Mouse (Mus musculus): ENCODE measurements around the gene Rnf227. TPM values are rescaled to one million over a fixed set of nuclear protein-coding genes. Genes with fewer than 3 reads are reported as not detected.

Rnf227 gene
- 1 to 10 TPM; 1.8 to 2.2 TPM for total RNA-seq (2023)

DNA sequence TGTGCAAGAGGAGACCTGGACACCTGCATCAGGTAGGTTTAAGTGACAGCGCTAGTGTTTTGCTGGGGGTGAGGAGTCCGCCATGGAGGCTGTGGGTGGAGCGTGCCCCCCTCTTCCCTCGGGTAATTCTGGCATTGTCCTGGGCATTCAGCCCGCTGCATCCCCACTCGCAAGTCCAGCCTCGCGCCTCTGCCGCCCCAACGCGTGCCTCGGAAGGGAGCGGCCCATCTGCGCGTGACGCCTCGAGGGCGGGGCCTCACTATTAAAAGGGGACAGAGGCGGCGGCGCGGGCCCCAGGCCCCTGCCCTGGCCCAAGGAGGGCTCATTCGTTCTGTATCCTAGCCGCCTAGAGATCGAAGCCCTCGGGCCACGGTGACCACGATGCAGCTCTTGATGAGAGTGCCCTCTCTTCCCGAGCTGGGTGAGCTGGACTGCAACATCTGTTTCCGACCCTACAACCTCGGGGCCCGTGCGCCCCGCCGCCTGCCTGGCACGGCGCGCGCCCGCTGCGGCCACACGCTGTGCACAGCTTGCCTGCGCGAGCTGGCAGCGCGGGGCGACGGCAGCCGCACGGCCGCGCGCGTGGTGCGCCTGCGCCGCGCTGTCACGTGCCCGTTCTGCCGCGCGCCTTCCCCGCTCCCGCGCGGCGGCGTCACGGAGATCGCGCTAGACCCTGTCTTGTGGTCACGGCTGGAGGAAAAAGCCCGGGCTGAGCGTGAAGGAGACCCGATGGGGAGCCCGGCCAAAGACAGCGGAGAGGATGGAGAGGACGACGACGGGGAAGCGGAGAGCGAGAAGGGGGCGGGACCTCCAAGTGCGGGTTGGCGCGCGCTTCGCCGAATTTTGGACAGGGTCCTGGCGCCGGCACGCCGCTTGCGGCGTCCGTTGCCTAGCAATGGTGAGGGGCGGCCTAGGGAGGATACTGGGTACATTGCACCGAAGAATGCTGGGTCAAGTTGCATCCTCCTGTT lies at the start of gene Rnf227:
TSS of gene Rnf227 (plus strand) at position 301 of the 971 bp plus-strand sequence.

DNA sequence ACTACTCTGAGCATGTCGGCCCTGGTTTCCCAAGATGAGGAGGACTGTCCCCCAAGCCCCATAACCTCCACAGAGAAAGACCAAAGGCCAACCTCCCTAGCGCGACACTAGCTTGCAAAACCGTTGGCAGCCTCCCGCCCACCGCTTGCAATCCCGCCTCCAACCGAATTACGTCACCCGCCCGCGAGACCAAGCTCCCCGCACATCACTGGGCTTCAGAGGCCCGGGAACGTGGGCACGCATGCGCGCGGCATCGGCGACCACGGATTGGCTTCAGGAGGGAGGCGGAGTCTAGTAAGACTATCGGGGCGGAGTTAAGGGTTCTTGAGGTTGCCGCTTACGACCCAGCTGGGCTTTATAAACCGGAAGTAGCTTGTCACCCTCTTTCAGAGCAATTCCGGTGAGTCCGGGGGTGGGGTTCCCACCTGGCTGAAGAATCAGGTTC lies 16.6 kb upstream of the Rnf227 start, which contains the start of the genes Cntrob and Trappc1:
TSS of gene Cntrob (minus strand) at position 109 of the 445 bp plus-strand sequence.
TSS of gene Trappc1 (plus strand) at position 314 of the 445 bp plus-strand sequence.

DNA sequence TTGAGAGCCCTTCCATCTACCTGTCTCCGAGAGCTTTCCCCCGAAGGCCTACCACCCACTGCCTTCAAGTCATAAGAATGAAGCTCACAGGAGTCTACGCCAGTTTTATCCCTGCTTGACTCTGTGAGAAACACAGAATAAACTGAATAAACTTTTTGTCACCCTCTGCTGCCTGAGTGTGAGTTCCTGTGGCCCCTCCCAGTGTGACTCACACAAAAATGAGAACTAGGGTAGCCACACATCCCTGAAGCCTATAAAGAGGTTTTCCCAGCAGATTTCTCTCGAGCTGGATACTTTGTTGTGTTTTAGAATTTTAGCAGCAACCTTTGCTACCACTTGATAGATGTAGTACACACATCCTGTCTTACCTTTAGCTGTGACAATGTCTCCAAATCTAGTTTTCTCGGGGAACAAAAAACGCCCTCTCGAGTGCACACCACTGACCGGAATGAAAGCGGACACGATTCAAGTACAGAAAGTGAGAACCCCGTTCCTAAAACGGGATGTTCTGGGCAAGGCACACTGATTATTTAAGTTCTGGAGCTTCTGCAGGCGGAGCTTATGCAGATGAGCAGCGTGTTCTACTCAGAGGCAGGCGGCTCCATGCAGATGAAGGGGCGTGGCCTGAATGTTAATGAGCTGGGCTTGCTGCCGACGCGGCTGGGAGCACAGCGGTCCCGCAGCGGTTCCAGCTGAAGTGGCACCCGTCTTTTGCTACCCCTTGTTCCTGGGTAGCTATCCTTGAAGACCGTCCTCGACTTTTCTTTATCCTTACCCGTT lies 14.4 kb upstream of the Rnf227 start, which contains the start of gene Kcnab3:
TSS of gene Kcnab3 (plus strand) at position 631 of the 780 bp plus-strand sequence.

DNA sequence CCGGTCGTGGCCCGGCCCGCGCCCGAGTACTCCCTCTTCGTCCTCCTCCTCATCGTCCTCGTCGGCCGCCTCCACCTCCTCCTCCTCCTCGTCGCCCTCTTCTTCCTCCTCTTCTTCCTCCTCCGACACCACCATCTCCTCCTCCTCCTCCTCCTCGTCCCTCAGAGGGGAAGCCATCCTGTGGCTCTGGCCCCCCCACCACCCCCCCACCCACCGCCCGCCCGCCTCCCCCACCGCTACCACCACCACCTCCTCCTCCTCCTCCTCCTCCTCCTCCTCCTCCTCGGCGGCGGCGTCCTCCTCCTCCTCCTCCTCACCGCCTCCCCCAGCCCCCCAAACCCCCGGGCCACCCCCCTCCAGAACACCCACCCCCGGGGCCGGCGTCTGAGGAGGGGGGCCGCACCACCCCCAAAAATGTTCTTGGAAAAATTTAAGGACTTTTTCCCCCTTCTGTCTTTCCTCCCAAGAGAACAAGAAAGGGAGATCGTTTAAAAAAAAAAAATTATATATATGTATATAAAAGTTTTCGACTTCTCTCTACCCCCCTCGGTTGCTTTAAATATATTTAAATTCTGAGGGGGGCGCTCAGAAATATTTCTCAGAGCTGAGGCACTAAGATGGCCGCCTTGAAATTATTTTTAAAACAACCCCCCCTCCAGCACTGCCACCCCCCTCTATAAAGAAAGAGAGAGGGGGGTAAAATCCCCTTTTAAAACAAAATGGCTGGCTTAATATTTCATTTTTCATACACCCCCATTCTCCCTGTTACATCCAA lies 29.1 kb downstream of the Rnf227 start, which contains the start of gene Chd3:
TSS of gene Chd3 (minus strand) at position 192 of the 775 bp plus-strand sequence.

Other genes with a start within 250 kb of the Rnf227 start
- 100 to 1,000 TPM; 495 to 638 TPM for gene Per1, start 245.2 kb upstream of the Rnf227 start, total RNA-seq (2023)
- gene Hes7, start 220.1 kb upstream of the Rnf227 start, total RNA-seq (2023) = under 1 TPM in 1 of 2 experiments, not detected in 1; 0.30 TPM
- gene 9130213A22Rik, start 217.9 kb upstream of the Rnf227 start, total RNA-seq (2023) = not detected
- gene Aloxe3, start 214.6 kb upstream of the Rnf227 start, total RNA-seq (2023) = 1 to 10 TPM in 1 of 2 experiments, under 1 TPM in 1; 0.83 to 1.1 TPM
- not detected for gene Alox12b, start 183.5 kb upstream of the Rnf227 start, total RNA-seq (2023)
- gene Alox8, start 142.6 kb upstream of the Rnf227 start, total RNA-seq (2023) = under 1 TPM in 1 of 2 experiments, not detected in 1; 0.21 TPM
- gene Gucy2e, start 103.4 kb upstream of the Rnf227 start, total RNA-seq (2023) = not detected
- 10 to 100 TPM; 34.5 to 41.4 TPM for gene Cntrob, start 16.7 kb upstream of the Rnf227 start, total RNA-seq (2023)
- 10 to 100 TPM; 42.6 to 46.5 TPM for gene Trappc1, start 16.5 kb upstream of the Rnf227 start, total RNA-seq (2023)
- 1 to 10 TPM; 2.7 to 4.5 TPM for gene Kcnab3, start 14.2 kb upstream of the Rnf227 start, total RNA-seq (2023)
- 100 to 1,000 TPM; 359 to 384 TPM for gene Chd3, start 28.9 kb downstream of the Rnf227 start, total RNA-seq (2023)
- gene Naa38, start 55.0 kb downstream of the Rnf227 start, total RNA-seq (2023) = 10 to 100 TPM; 42.7 to 47.8 TPM
- gene Cyb5d1, start 55.2 kb downstream of the Rnf227 start, total RNA-seq (2023) = 10 to 100 TPM; 39.3 to 44.3 TPM
- 1 to 10 TPM; 6.2 to 6.9 TPM for gene Tmem88, start 57.8 kb downstream of the Rnf227 start, total RNA-seq (2023)
- gene Kdm6b, start 73.2 kb downstream of the Rnf227 start, total RNA-seq (2023) = 100 to 1,000 TPM; 195 to 244 TPM
- gene Dnah2, start 208.6 kb downstream of the Rnf227 start, total RNA-seq (2023) = not detected
- gene Efnb3, start 219.7 kb downstream of the Rnf227 start, total RNA-seq (2023) = under 1 TPM; 0.61 to 0.95 TPM
- gene Wrap53, start 239.8 kb downstream of the Rnf227 start, total RNA-seq (2023) = 10 to 100 TPM; 13.8 to 15.2 TPM
- gene Trp53, start 239.9 kb downstream of the Rnf227 start, total RNA-seq (2023) = 100 to 1,000 TPM; 143 TPM

Data from B cell, adult 67 days (primary cell).